Mouse (Mus musculus) E14TG2a.4 (cell line): Measurements from ENCODE around the gene Relt.

Experiments used
- CTCF ChIP-seq: conservative IDR thresholded peaks from 2 replicates; pipeline ENCODE4 v1.5.1; 2014; ENCODE audit warnings: low read length
- NANOG ChIP-seq: IDR thresholded peaks from 2 replicates; pipeline ENCODE4 v1.6.1; 2014; ENCODE audit warnings: borderline replicate concordance, low read length, mixed read lengths

DNA sequence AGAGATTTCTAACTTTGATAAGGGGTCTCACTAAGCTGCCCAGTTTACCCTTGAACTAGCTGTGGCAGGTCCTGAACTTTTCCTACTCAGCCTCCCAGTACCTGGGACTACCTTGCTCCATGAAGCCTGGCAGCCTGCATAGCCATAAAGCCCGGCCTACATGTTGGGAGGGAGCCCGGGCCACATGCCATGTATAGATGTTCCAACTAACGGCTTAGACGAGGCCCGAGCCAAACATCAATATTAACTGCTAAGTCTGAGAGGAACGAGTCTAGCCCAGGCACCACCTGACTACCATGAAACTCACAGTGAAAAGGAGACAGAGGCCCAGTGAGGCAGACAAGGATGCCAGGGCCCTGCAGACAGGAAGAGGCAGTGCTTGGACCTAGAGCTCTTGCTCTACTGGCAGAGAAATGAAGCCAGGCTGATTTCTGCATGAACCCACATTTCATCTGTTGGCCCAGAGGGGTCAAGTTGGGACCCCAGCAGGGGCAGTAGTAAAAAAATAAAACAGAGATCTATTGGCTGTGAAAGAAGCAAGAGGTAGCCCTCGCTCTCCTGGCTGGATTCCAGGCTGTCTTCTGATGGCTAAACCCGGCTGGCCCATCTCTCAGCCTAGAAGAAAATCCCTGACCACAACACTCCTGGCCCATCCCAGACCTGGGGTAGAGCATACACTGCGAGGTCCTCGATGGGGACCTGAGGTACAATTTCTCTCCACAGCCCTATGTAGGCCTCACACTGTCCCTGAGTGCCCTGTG lies 43.0 kb upstream of the Relt start:
- TF ChIP-seq CTCF (no peak), NANOG (no peak)
